Mouse (Mus musculus) MEL (cell line): ENCODE results near the gene Gm20662. TPM values are rescaled to one million over a fixed set of nuclear protein-coding genes. Genes with fewer than 3 reads are reported as not detected.

Experiments
- DNase-seq: peaks from one replicate; pipeline ENCODE4 v3.0.0; 2011; ENCODE audit warnings: low read depth, low spot score
- H3K27ac ChIP-seq: 2 replicates; pipeline ENCODE4 v1.5.1; 2012; ENCODE audit warnings: low read depth, mild to moderate bottlenecking, control low read depth, low read length, moderate library complexity; ENCODE audit not compliant: control insufficient read depth
- H3K27me3 ChIP-seq, 2 experiments: fragments of 150-350 bp in 1 of 2; sonication (generic) in 1 of 2; 2 replicates each; pipeline ENCODE4 v1.6.1; 2012; ENCODE audit warnings: low read length in 2 of 2, mild to moderate bottlenecking in 2 of 2, improper control_type of control experiment in 1 of 2, moderate library complexity in 1 of 2; ENCODE audit not compliant: insufficient read depth in 2 of 2, control insufficient read depth in 1 of 2
- H3K36me3 ChIP-seq, 2 experiments: 2 replicates each; pipeline ENCODE4 v1.6.1; 2012 to 2014; ENCODE audit warnings: low read length in 2 of 2, improper control_type of control experiment in 1 of 2, inconsistent platforms in 1 of 2, mild to moderate bottlenecking in 1 of 2; ENCODE audit not compliant: insufficient read depth in 2 of 2, control insufficient read depth in 1 of 2
- H3K4me1 ChIP-seq, 2 experiments: fragments of 150-350 bp in 1 of 2; sonication (generic) in 1 of 2; 2 replicates each; pipeline ENCODE4 v1.6.1; 2012; ENCODE audit warnings: low read length in 2 of 2, improper control_type of control experiment in 1 of 2, mild to moderate bottlenecking in 1 of 2; ENCODE audit not compliant: insufficient read depth in 2 of 2, control insufficient read depth in 1 of 2
- H3K4me3 ChIP-seq, 2 experiments: fragments of 150-350 bp in 1 of 2; sonication (generic) in 1 of 2; 2 replicates each; pipeline ENCODE4 v1.5.1; 2012; ENCODE audit warnings: low read depth in 2 of 2, low read length in 2 of 2, mild to moderate bottlenecking in 2 of 2, moderate library complexity in 2 of 2, control low read depth in 1 of 2, improper control_type of control experiment in 1 of 2; ENCODE audit not compliant: control insufficient read depth in 1 of 2, insufficient read depth in 1 of 2
- H3K79me2 ChIP-seq: 2 replicates; pipeline ENCODE4 v1.6.1; 2012; ENCODE audit warnings: mild to moderate bottlenecking, low read length, moderate library complexity; ENCODE audit not compliant: control insufficient read depth, poor library complexity, insufficient read depth
- H3K9ac ChIP-seq: 2 replicates; pipeline ENCODE4 v1.6.1; 2012; ENCODE audit warnings: low read depth, mild to moderate bottlenecking, control low read depth, low read length, moderate library complexity; ENCODE audit not compliant: control insufficient read depth, poor library complexity, severe bottlenecking
- H3K9me3 ChIP-seq: fragments of 150-350 bp; sonication (generic); replicated peaks from 2 replicates; pipeline ENCODE4 v1.6.1; 2012; ENCODE audit warnings: mild to moderate bottlenecking, low read length, improper control_type of control experiment, moderate library complexity; ENCODE audit not compliant: insufficient read depth
- CHD1 ChIP-seq: IDR thresholded peaks from 2 replicates; pipeline ENCODE4 v1.6.1; 2012; ENCODE audit warnings: low read depth, mild to moderate bottlenecking, inconsistent platforms, low read length, improper control_type of control experiment
- CTCF ChIP-seq, 3 experiments: IDR thresholded peaks in 2 of 3; conservative IDR thresholded peaks in 1 of 3; 2 replicates each; pipeline ENCODE4 v1.5.1; 2011 to 2012; ENCODE audit warnings: low read length in 3 of 3, low read depth in 2 of 3, mild to moderate bottlenecking in 2 of 3, improper control_type of control experiment in 1 of 3, inconsistent platforms in 1 of 3, mixed read lengths in 1 of 3, moderate library complexity in 1 of 3; ENCODE audit not compliant: control insufficient read depth in 1 of 3, insufficient read depth in 1 of 3, poor library complexity in 1 of 3, severe bottlenecking in 1 of 3
- E2F4 ChIP-seq: IDR thresholded peaks from 2 replicates; pipeline ENCODE4 v1.6.1; 2011; ENCODE audit warnings: low read depth, low read length, improper control_type of control experiment, borderline replicate concordance
- ELF1 ChIP-seq: IDR thresholded peaks from 2 replicates; pipeline ENCODE4 v1.6.1; 2014; ENCODE audit warnings: low read depth, mild to moderate bottlenecking, inconsistent platforms, low read length, improper control_type of control experiment, moderate library complexity
- EP300 ChIP-seq, 2 experiments: IDR thresholded peaks; 2 replicates each; pipeline ENCODE4 v1.6.1; 2011; ENCODE audit warnings: improper control_type of control experiment in 2 of 2, low read length in 2 of 2, low read depth in 1 of 2, mild to moderate bottlenecking in 1 of 2
- ETS1 ChIP-seq: IDR thresholded peaks from 2 replicates; pipeline ENCODE4 v1.6.1; 2012; ENCODE audit warnings: low read depth, mild to moderate bottlenecking, inconsistent platforms, low read length, improper control_type of control experiment, moderate library complexity
- GABPA ChIP-seq: IDR thresholded peaks from 2 replicates; pipeline ENCODE4 v1.6.1; 2012; ENCODE audit warnings: low read depth, mild to moderate bottlenecking, inconsistent platforms, low read length, improper control_type of control experiment, moderate library complexity
- HCFC1 ChIP-seq: IDR thresholded peaks from 2 replicates; pipeline ENCODE4 v1.6.1; 2012; ENCODE audit warnings: low read depth, mild to moderate bottlenecking, inconsistent platforms, low read length, improper control_type of control experiment, moderate library complexity
- KAT2A ChIP-seq: conservative IDR thresholded peaks from 2 replicates; pipeline ENCODE4 v1.6.1; 2012; ENCODE audit warnings: low read depth, low read length, improper control_type of control experiment, inconsistent platforms
- MAFK ChIP-seq: IDR thresholded peaks from 2 replicates; pipeline ENCODE4 v1.6.1; 2011; ENCODE audit warnings: low read depth, mild to moderate bottlenecking, low read length, improper control_type of control experiment, borderline replicate concordance
- MAZ ChIP-seq: IDR thresholded peaks from 2 replicates; pipeline ENCODE4 v1.6.1; 2012; ENCODE audit warnings: low read depth, mild to moderate bottlenecking, inconsistent platforms, low read length, improper control_type of control experiment
- MXI1 ChIP-seq: IDR thresholded peaks from 2 replicates; pipeline ENCODE4 v1.6.1; 2011; ENCODE audit warnings: mild to moderate bottlenecking, low read depth, low read length, improper control_type of control experiment
- MYB ChIP-seq: IDR thresholded peaks from 2 replicates; pipeline ENCODE4 v1.6.1; 2011; ENCODE audit warnings: mild to moderate bottlenecking, low read depth, low read length, improper control_type of control experiment
- MYC ChIP-seq: IDR thresholded peaks from 2 replicates; pipeline ENCODE4 v1.6.1; 2011; ENCODE audit warnings: low read depth, mild to moderate bottlenecking, low read length, improper control_type of control experiment, moderate library complexity
- NELFE ChIP-seq: IDR thresholded peaks from 2 replicates; pipeline ENCODE4 v1.6.1; 2011; ENCODE audit warnings: low read depth, low read length, improper control_type of control experiment
- NRF1 ChIP-seq: IDR thresholded peaks from 2 replicates; pipeline ENCODE4 v1.6.1; 2014; ENCODE audit warnings: low read depth, mild to moderate bottlenecking, inconsistent platforms, low read length, improper control_type of control experiment, moderate library complexity; ENCODE audit not compliant: poor library complexity, insufficient read depth, severe bottlenecking
- POLR2A ChIP-seq, 2 experiments: IDR thresholded peaks; 2 replicates each; pipeline ENCODE4 v1.6.1; 2011 to 2012; ENCODE audit warnings: low read length in 2 of 2, mild to moderate bottlenecking in 2 of 2, control low read depth in 1 of 2, improper control_type of control experiment in 1 of 2, low read depth in 1 of 2, moderate library complexity in 1 of 2; ENCODE audit not compliant: control insufficient read depth in 1 of 2, insufficient read depth in 1 of 2, poor library complexity in 1 of 2
- POLR2AphosphoS2 ChIP-seq: IDR thresholded peaks from 2 replicates; pipeline ENCODE4 v1.6.1; 2011; ENCODE audit warnings: low read length, improper control_type of control experiment
- POLR2AphosphoS5 ChIP-seq: IDR thresholded peaks from 2 replicates; pipeline ENCODE4 v1.6.1; 2012; ENCODE audit warnings: low read depth, borderline replicate concordance, mild to moderate bottlenecking, inconsistent platforms, low read length, moderate library complexity, mixed read lengths
- RAD21 ChIP-seq: IDR thresholded peaks from 2 replicates; pipeline ENCODE4 v1.6.1; 2011; ENCODE audit warnings: mild to moderate bottlenecking, low read depth, low read length, improper control_type of control experiment
- SIN3A ChIP-seq: IDR thresholded peaks from 2 replicates; pipeline ENCODE4 v1.6.1; 2012; ENCODE audit warnings: low read length, improper control_type of control experiment, inconsistent platforms
- SMC3 ChIP-seq: IDR thresholded peaks from 2 replicates; pipeline ENCODE4 v1.6.1; 2011; ENCODE audit warnings: low read depth, low read length, improper control_type of control experiment
- TAL1 ChIP-seq: IDR thresholded peaks from 2 replicates; pipeline ENCODE4 v1.6.1; 2012; ENCODE audit warnings: mild to moderate bottlenecking, inconsistent platforms, low read length, moderate library complexity, mixed read lengths
- TBP ChIP-seq: IDR thresholded peaks from 2 replicates; pipeline ENCODE4 v1.8.0; 2011; ENCODE audit warnings: low read depth, low read length, improper control_type of control experiment
- TCF12 ChIP-seq: IDR thresholded peaks from 2 replicates; pipeline ENCODE4 v1.6.1; 2014; ENCODE audit warnings: low read depth, mild to moderate bottlenecking, inconsistent platforms, low read length, improper control_type of control experiment, moderate library complexity
- UBTF ChIP-seq: IDR thresholded peaks from 2 replicates; pipeline ENCODE4 v1.6.1; 2012; ENCODE audit warnings: low read depth, mild to moderate bottlenecking, inconsistent platforms, low read length, improper control_type of control experiment, moderate library complexity, borderline replicate concordance; ENCODE audit not compliant: insufficient read depth
- USF1 ChIP-seq: IDR thresholded peaks from 2 replicates; pipeline ENCODE4 v1.6.1; 2014; ENCODE audit warnings: low read depth, mild to moderate bottlenecking, inconsistent platforms, low read length, improper control_type of control experiment, moderate library complexity
- USF2 ChIP-seq, 2 experiments: IDR thresholded peaks; 2 replicates each; pipeline ENCODE4 v1.6.1; 2011 to 2012; ENCODE audit warnings: improper control_type of control experiment in 2 of 2, low read length in 2 of 2, borderline replicate concordance in 1 of 2, inconsistent platforms in 1 of 2, low read depth in 1 of 2, mild to moderate bottlenecking in 1 of 2; ENCODE audit not compliant: insufficient read depth in 1 of 2
- ZC3H11A ChIP-seq: IDR thresholded peaks from 2 replicates; pipeline ENCODE4 v1.6.1; 2012; ENCODE audit warnings: low read depth, mild to moderate bottlenecking, inconsistent platforms, low read length, improper control_type of control experiment
- ZKSCAN1 ChIP-seq: IDR thresholded peaks from 2 replicates; pipeline ENCODE4 v1.6.1; 2012; ENCODE audit warnings: low read depth, mild to moderate bottlenecking, inconsistent platforms, low read length, improper control_type of control experiment, moderate library complexity
- ZMIZ1 ChIP-seq: IDR thresholded peaks from 2 replicates; pipeline ENCODE4 v1.6.1; 2012; ENCODE audit warnings: low read depth, mild to moderate bottlenecking, inconsistent platforms, low read length, improper control_type of control experiment, moderate library complexity
- ZNF384 ChIP-seq: IDR thresholded peaks from 2 replicates; pipeline ENCODE4 v1.6.1; 2012; ENCODE audit warnings: low read depth, mild to moderate bottlenecking, inconsistent platforms, low read length, improper control_type of control experiment
- polyA plus RNA-seq, 2 experiments: library from polyadenylated mRNA; stranded (reverse) in 1 of 2; unstranded in 1 of 2; fragments of >175 nt in 1 of 2; fragments of >200 nt in 1 of 2; gene quantifications; 2 replicates each; pipeline versions ENCODE4 v1.2.1 to v1.2.4; 2012; ENCODE audit warnings: low replicate concordance in 2 of 2, low read depth in 1 of 2; ENCODE audit not compliant: insufficient read length in 2 of 2, insufficient read depth in 1 of 2, missing spikeins in 1 of 2
- total RNA-seq: library from RNA; depleted of rRNA; stranded (reverse); fragments of 300-350 nt; gene quantifications from 2 replicates; pipeline ENCODE4 v1.2.3, GENCODE M21; 2012

Gm20662 gene
- total and polyA plus RNA-seq, 3 experiments: 0.73 to 1.2 TPM; not detected in 1

- H3K36me3 ChIP-seq: peaks cover 2 to 9% of the 10 kb centered on the region in 2 experiments; a peak in 3 of 4 replicates
- peak within 1 kb of the TSS; percentile 94 for H3K27ac ChIP-seq
- peaks cover 0 to 18% of the 10 kb centered on the region in 2 experiments; a peak in 2 of 4 replicates for H3K4me1 ChIP-seq
- peaks cover 7% of the 10 kb centered on the region for H3K79me2 ChIP-seq
- H3K4me3 ChIP-seq: peak within 1 kb of the TSS; percentile 75 to 92
- H3K9me3 ChIP-seq: no peaks in the 10 kb centered on the region
- peak; percentile 95 for DNase-seq
- TF ChIP-seq USF2 (IDR thresholded peaks at IDR 0.05; ENCODE audit: borderline replicate concordance in 1 of 2, insufficient read depth in 1 of 2, low read depth in 1 of 2, low read length in 2 of 2): no peak
- TF ChIP-seq ZKSCAN1: no peak
- TF ChIP-seq POLR2AphosphoS5: no peak
- peak; percentile 28; the same call in 1 of the 2 replicates for TF ChIP-seq MYC
- no peak for TF ChIP-seq POLR2AphosphoS2
- TF ChIP-seq KAT2A: no peak
- peak; percentile 52; the same call in 1 of the 2 replicates for TF ChIP-seq NELFE
- TF ChIP-seq RAD21: no peak
- TF ChIP-seq GABPA: no peak
- TF ChIP-seq CHD1: no peak
- TF ChIP-seq USF1: no peak
- no peak for TF ChIP-seq MAZ
- TF ChIP-seq TCF12: peak; percentile 39; the same call in 1 of the 2 replicates
- TF ChIP-seq ETS1: peak; percentile 62
- TF ChIP-seq POLR2A (IDR thresholded peaks at IDR 0.05; ENCODE audit: control insufficient read depth in 1 of 2, insufficient read depth in 1 of 2, low read depth in 1 of 2, low read length in 2 of 2, poor library complexity in 1 of 2): peak in 1 of 2 experiments; percentile 71; a peak in 2 of 4 replicates
- no peak for TF ChIP-seq MYB
- no peak for TF ChIP-seq ZNF384
- TF ChIP-seq TBP: peak; percentile 68; the same call in 1 of the 2 replicates
- TF ChIP-seq E2F4: no peak
- TF ChIP-seq SMC3: no peak
- peak; percentile 62; the same call in 1 of the 2 replicates for TF ChIP-seq HCFC1
- TF ChIP-seq ZMIZ1: no peak; the same call in 1 of the 2 replicates
- no peak for TF ChIP-seq ZC3H11A
- TF ChIP-seq SIN3A: no peak; the same call in 1 of the 2 replicates
- no peak for TF ChIP-seq NRF1
- no peak for TF ChIP-seq CTCF (IDR thresholded peaks at IDR 0.05 in 2 of 3, conservative IDR thresholded peaks at IDR 0.05 in 1 of 3; ENCODE audit: control insufficient read depth in 1 of 3, insufficient read depth in 1 of 3, low read depth in 2 of 3, low read length in 3 of 3, poor library complexity in 1 of 3, severe bottlenecking in 1 of 3)
- no peak for TF ChIP-seq MAFK
- no peak for TF ChIP-seq TAL1
- no peak for TF ChIP-seq UBTF
- peak; percentile 81 for TF ChIP-seq ELF1
- no peak for TF ChIP-seq EP300 (IDR thresholded peaks at IDR 0.05; ENCODE audit: low read depth in 1 of 2, low read length in 2 of 2)
- no peak; the same call in none of the 2 replicates for TF ChIP-seq MXI1
- peak within 1 kb of the TSS; percentile 86 for H3K9ac ChIP-seq
- no peaks in the 10 kb centered on the region for H3K27me3 ChIP-seq
These were observed 84.0 kb downstream of the Gm20662 start, which contains the start of gene Mst1 for GRCm38 (mm10) chr9:108080168-108080567. Gene Mst1, plus strand, starts transcription at chr9:108080436.
